Mouse (Mus musculus) G1E (cell line): ENCODE measurements at regions not wholly inside any gene's neighbourhood (a gene's known extent, or its start where the extent isn't known, plus 50 kb on each side); places are given as distances from the start of the nearest gene placed in this dataset.

Experiments
- CTCF ChIP-seq: IDR thresholded peaks from 2 replicates; pipeline ENCODE4 v1.5.1; 2012; ENCODE audit warnings: low read depth, low read length, inconsistent platforms, mixed read lengths
- GATA1 ChIP-seq: IDR thresholded peaks from 2 replicates; pipeline ENCODE4 v1.6.1; 2012; ENCODE audit warnings: borderline replicate concordance, low read length, inconsistent platforms, mixed read lengths
- GATA2 ChIP-seq: IDR thresholded peaks from 2 replicates; pipeline ENCODE4 v1.6.1; 2012; ENCODE audit warnings: low read depth, low read length, inconsistent platforms, borderline replicate concordance
- POLR2AphosphoS5 ChIP-seq: IDR thresholded peaks from 2 replicates; pipeline ENCODE4 v1.6.1; 2012; ENCODE audit warnings: low read depth, low read length, inconsistent platforms; ENCODE audit not compliant: insufficient replicate concordance
- TAL1 ChIP-seq: conservative IDR thresholded peaks from 2 replicates; pipeline ENCODE4 v1.6.1; 2012; ENCODE audit warnings: low read depth, low read length, inconsistent platforms, mixed read lengths

DNA sequence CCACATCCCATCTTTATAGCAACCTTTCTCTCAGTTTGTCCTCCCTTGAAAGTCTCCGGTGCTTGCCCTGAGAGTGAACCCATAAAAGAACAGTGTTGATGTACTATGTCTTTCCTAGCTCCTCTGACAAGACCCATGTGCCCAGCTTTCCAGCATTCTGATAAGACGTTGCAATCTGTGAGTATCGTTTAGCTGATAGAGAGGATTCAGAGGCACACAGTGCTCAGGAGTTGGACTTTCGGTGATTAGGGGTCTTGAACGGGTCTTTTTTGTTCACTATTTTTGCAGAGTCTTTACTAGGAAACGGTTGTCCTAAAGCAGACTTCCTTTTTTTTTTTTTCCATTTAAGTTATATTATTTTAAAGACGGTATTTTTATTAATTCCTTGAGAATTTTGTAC is 122.3 kb upstream of the Cpsf6 start:
- TF ChIP-seq CTCF (no peak), GATA1 (no peak), TAL1 (no peak), POLR2AphosphoS5 (no peak), GATA2 (no peak)
